Mouse (Mus musculus) ES-E14 (cell line): ENCODE measurements around the gene Tchhl1.

ENCODE experiments used
- CHD2 ChIP-seq: IDR thresholded peaks from 2 replicates; pipeline ENCODE4 v1.6.1; 2014; ENCODE audit warnings: mild to moderate bottlenecking, low read depth, low read length, inconsistent platforms
- ZNF384 ChIP-seq: IDR thresholded peaks from 2 replicates; pipeline ENCODE4 v1.6.1; 2012; ENCODE audit warnings: low read depth, low read length, inconsistent platforms

- TF ChIP-seq ZNF384 (no peak), CHD2 (no peak)
These were observed 13.5 kb downstream of the Tchhl1 start for GRCm38 (mm10) chr3:93481982-93482616.
